Mouse (Mus musculus): ENCODE results near the gene Sohlh1.

GRCm38 (mm10) chr2:25798065-25798464, 49.0 kb downstream of the Sohlh1 start:
- no peak for TF ChIP-seq GATA1 (IDR thresholded peaks at IDR 0.05; ENCODE audit: borderline replicate concordance, low read length)
- no peak for TF ChIP-seq FLI1 (IDR thresholded peaks at IDR 0.05; ENCODE audit: low read length)

All from megakaryocyte, embryonic 14.5 days (primary cell).